Mouse (Mus musculus): ENCODE results near the gene Upk3bl. TPM values are rescaled to one million over a fixed set of nuclear protein-coding genes. Genes with fewer than 3 reads are reported as not detected.
"Not testable (repeated sequence)": the region's sequence is repeated elsewhere in the genome, so short reads cannot be mapped to it uniquely, and the experiment has no call there.

Gene Upk3bl
- polyA plus RNA-seq, 1 experiment from 2014 or later, result 3.1 TPM

DNA sequence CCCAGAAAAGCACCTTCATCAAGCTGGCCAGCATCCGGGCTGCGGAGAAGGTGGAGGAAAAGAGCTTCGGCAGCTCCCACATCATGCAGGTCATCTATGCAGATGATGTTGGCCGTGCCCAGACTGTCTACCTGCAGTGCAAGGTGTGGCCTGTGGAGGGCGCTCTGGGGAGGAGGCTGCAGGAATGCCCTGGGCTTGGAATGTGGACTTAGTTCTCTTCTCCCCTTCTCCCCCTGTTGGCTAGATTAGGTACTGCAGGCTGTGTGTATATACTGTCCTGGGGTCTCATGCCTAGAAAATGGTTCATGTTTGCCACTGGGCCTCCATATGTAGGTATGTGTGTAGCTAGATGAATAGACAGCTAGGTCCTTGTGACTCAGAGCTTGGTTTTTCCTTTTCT lies 50.2 kb downstream of the Upk3bl start:
- Histone ChIP-seq H3K9ac (ENCODE audit: low read length) (no peak overlapping the region), H3K4me2 (ENCODE audit: low read depth) (no peak overlapping the region), H3K4me1 (ENCODE audit: control insufficient read depth, insufficient read depth, low read length) (peaks cover 3% of the 10 kb centered on the region; the same call in 1 of the 2 replicates), H3K9me3 (ENCODE audit: control insufficient read depth, low read length) (no peaks in the 10 kb centered on the region), H3K27me3 (ENCODE audit: control insufficient read depth, insufficient read depth, low read length) (peaks cover 2% of the 10 kb centered on the region; the same call in 1 of the 2 replicates), H3K27ac (ENCODE audit: low read depth, low read length) (no peak overlapping the region), H3K36me3 (ENCODE audit: control insufficient read depth, insufficient read depth, low read length) (no peaks in the 10 kb centered on the region), H3K4me3 (ENCODE audit: low read depth, low read length) (no peak overlapping the region)
- ATAC-seq (ENCODE audit: insufficient read depth, low FRiP score, low TSS enrichment) (no peak), DNase-seq (ENCODE audit: low spot score) (peak; percentile 20)
- 91% methylated on average over 5 of the region's 5 CpGs for WGBS

DNA sequence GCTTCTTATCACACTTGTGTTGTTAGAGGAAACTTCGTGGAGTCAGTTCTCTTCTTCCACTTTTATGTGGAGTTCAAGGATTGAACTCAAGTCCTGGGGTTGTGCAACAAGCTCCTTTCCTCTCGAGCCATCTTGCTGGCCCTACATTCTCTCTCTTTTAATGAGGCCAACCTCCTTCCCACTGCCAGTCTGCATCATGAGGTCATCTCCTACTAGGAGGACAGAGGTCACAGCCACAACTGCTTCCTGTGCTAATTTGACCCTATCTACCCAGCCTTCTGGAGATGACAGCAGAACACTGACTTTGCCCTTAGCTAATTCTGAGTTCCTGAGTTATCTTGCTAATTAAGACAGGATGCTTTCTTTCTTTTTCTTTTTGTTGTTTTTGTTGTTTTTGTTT lies 54.2 kb downstream of the Upk3bl start:
- H3K9ac ChIP-seq (ENCODE audit: low read length), result no peak overlapping the region
- DNase-seq (ENCODE audit: low spot score), result no peak
- no peak overlapping the region for H3K4me3 ChIP-seq (ENCODE audit: low read depth, low read length)
- no peaks in the 10 kb centered on the region for H3K36me3 ChIP-seq (ENCODE audit: control insufficient read depth, insufficient read depth, low read length)
- H3K4me2 ChIP-seq (ENCODE audit: low read depth), result no peak overlapping the region
- no peak overlapping the region for H3K27ac ChIP-seq (ENCODE audit: low read depth, low read length)
- no peaks in the 10 kb centered on the region for H3K4me1 ChIP-seq (ENCODE audit: control insufficient read depth, insufficient read depth, low read length)
- no peaks in the 10 kb centered on the region for H3K9me3 ChIP-seq (ENCODE audit: control insufficient read depth, low read length)
- no peaks in the 10 kb centered on the region for H3K27me3 ChIP-seq (ENCODE audit: control insufficient read depth, insufficient read depth, low read length)
- ATAC-seq (ENCODE audit: insufficient read depth, low FRiP score, low TSS enrichment), result no peak
- WGBS, result 60% methylated on average over 2 of the region's 2 CpGs

DNA sequence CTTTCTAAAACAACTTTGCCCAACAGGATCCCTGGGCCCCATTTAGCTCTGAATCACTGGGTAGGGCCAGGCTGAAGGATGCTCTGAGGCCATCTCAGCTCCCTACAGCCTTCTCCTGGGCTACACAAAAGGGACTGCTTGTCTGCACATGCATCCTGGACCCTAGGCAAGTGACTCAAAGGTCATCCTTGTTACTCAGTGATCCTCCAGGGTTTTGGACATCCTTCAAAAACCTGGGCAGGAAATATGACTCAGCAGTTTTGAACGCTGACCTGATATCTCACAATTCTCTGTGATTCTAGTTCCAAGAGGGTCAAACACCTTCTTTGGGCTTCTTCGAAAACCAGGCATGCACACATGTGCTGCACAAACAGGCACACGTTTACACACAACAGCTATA lies 54.8 kb downstream of the Upk3bl start:
- WGBS, result 93% methylated on average over 3 of the region's 3 CpGs
- Histone ChIP-seq H3K9ac (ENCODE audit: low read length) (no peak overlapping the region), H3K4me3 (ENCODE audit: low read depth, low read length) (no peak overlapping the region), H3K36me3 (ENCODE audit: control insufficient read depth, insufficient read depth, low read length) (no peaks in the 10 kb centered on the region), H3K4me2 (ENCODE audit: low read depth) (no peak overlapping the region), H3K27me3 (ENCODE audit: control insufficient read depth, insufficient read depth, low read length) (no peaks in the 10 kb centered on the region), H3K9me3 (ENCODE audit: control insufficient read depth, low read length) (no peaks in the 10 kb centered on the region), H3K4me1 (ENCODE audit: control insufficient read depth, insufficient read depth, low read length) (no peaks in the 10 kb centered on the region), H3K27ac (ENCODE audit: low read depth, low read length) (no peak overlapping the region)
- DNase-seq (ENCODE audit: low spot score) (no peak), ATAC-seq (ENCODE audit: insufficient read depth, low FRiP score, low TSS enrichment) (no peak)

DNA sequence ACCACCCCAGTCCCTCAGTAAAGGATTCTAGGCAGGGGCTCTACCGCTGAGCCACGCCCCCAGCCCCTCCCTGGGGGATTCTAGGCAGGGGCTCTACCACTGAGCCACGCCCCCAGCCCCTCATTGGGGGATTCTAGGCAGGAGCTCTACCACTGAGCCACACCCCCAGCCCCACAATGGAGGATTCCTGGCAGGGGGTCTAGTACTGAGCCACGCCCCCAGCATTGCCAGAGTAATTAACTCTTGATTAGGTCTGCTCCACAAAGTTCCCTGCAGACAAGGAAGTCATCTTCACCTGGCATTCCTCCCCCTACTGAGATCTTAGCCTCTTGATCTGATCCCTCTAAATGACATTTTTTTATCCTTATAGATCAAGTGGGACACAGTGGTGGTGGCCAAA lies 59.3 kb downstream of the Upk3bl start:
- H3K4me3 ChIP-seq (ENCODE audit: low read depth, low read length); H3K27me3 ChIP-seq (ENCODE audit: control insufficient read depth, insufficient read depth, low read length); H3K4me2 ChIP-seq (ENCODE audit: low read depth); H3K36me3 ChIP-seq (ENCODE audit: control insufficient read depth, insufficient read depth, low read length); H3K9ac ChIP-seq (ENCODE audit: low read length); ATAC-seq (ENCODE audit: insufficient read depth, low FRiP score, low TSS enrichment); H3K9me3 ChIP-seq (ENCODE audit: control insufficient read depth, low read length); H3K27ac ChIP-seq (ENCODE audit: low read depth, low read length); DNase-seq (ENCODE audit: low spot score): not testable (repeated sequence)
- 45% methylated on average over 4 of the region's 4 CpGs for WGBS
- H3K4me1 ChIP-seq (ENCODE audit: control insufficient read depth, insufficient read depth, low read length), result peaks cover 14% of the 10 kb centered on the region

Small RNA genes within 50 kb of the gene (microRNA-seq; reads per million reads assigned to microRNA genes)
- gene Mir7035, result not detected

Other genes with a start within 250 kb of the Upk3bl start
- 22.9 and 25.5 TPM in 2 replicates for gene Srrm3, start 247.6 kb upstream of the Upk3bl start, polyA plus RNA-seq (2014; fragmentation: Nextera tagmentation; extraction: Ambion mirVana)
- gene Hspb1, start 166.6 kb upstream of the Upk3bl start, polyA plus RNA-seq (2014; fragmentation: Nextera tagmentation; extraction: Ambion mirVana), result 28.9 and 30.5 TPM in 2 replicates
- gene Ywhag, start 119.9 kb upstream of the Upk3bl start, polyA plus RNA-seq (2014; fragmentation: Nextera tagmentation; extraction: Ambion mirVana), result 191 and 196 TPM in 2 replicates
- 1.8 TPM in 2 replicates for gene Ssc4d, start 80.0 kb upstream of the Upk3bl start, polyA plus RNA-seq (2014; fragmentation: Nextera tagmentation; extraction: Ambion mirVana)
- not detected in 2 replicates for gene Zp3, start 74.4 kb upstream of the Upk3bl start, polyA plus RNA-seq (2014; fragmentation: Nextera tagmentation; extraction: Ambion mirVana)
- gene Dtx2, start 59.7 kb upstream of the Upk3bl start, polyA plus RNA-seq (2014; fragmentation: Nextera tagmentation; extraction: Ambion mirVana), result 31.4 and 31.8 TPM in 2 replicates
- gene Upk3b, start 16.0 kb upstream of the Upk3bl start, polyA plus RNA-seq (2014; fragmentation: Nextera tagmentation; extraction: Ambion mirVana), result 0.31 and 0.47 TPM in 2 replicates
- gene Rasa4, start 29.4 kb downstream of the Upk3bl start, polyA plus RNA-seq (2014; fragmentation: Nextera tagmentation; extraction: Ambion mirVana), result 4.7 and 4.9 TPM in 2 replicates
- gene Polr2j, start 62.1 kb downstream of the Upk3bl start, polyA plus RNA-seq (2014; fragmentation: Nextera tagmentation; extraction: Ambion mirVana), result 236 and 251 TPM in 2 replicates
- gene Lrwd1, start 81.6 kb downstream of the Upk3bl start, polyA plus RNA-seq (2014; fragmentation: Nextera tagmentation; extraction: Ambion mirVana), result 40.5 and 45.3 TPM in 2 replicates
- gene Alkbh4, start 81.7 kb downstream of the Upk3bl start, polyA plus RNA-seq (2014; fragmentation: Nextera tagmentation; extraction: Ambion mirVana), result 21.1 and 25.9 TPM in 2 replicates
- gene Orai2, start 116.2 kb downstream of the Upk3bl start, polyA plus RNA-seq (2014; fragmentation: Nextera tagmentation; extraction: Ambion mirVana), result 7.6 and 10.6 TPM in 2 replicates
- 76.5 and 76.8 TPM in 2 replicates for gene Prkrip1, start 144.5 kb downstream of the Upk3bl start, polyA plus RNA-seq (2014; fragmentation: Nextera tagmentation; extraction: Ambion mirVana)
- 16.3 and 17.3 TPM in 2 replicates for gene Sh2b2, start 192.1 kb downstream of the Upk3bl start, polyA plus RNA-seq (2014; fragmentation: Nextera tagmentation; extraction: Ambion mirVana)